Mouse (Mus musculus) c-Kit-positive CD71-positive TER-119-positive erythroid progenitor cells, embryonic 14.5 days (primary cell): Measurements from ENCODE around the gene Akap2.

Experiments used
- DNase-seq: peaks from one replicate; pipeline ENCODE4 v3.0.0-alpha.2; 2013; ENCODE audit warnings: low spot score

Akap2 gene

DNA sequence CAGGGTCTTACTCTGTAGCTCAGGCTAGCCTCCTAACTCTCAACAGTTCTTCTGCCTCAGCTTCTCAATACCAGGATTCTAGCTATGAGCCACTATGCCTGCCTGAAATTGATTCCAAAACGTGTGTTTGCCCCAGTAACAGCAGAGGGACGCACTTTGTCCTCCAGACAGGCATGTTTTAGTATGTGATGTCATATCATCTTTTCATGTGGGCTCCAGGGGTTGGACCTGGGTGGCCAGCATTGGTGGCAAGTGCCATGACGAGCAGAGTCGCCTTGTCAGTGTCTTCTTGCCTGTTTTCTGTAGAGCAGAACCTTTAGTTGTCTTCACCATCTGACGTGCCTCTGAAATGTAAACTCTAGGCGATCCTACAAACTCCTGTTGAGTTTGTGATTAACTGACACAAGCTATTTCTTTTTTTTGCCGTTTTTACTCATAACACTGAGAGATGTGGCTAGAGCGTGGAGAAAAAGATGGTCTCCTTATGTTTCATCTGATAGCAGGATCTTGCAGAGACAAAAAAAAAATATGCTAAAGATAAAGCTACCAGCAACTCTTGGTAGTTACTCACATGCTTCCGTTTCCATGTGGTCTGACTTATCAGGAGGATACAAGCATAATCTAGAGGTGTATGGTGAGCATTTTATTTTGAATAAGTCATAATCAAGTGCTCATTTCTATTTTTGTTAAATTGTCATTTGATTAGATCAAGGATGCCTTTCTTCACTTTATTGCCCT, 80.3 kb downstream of the Akap2 start:
- DNase-seq: no peak

DNA sequence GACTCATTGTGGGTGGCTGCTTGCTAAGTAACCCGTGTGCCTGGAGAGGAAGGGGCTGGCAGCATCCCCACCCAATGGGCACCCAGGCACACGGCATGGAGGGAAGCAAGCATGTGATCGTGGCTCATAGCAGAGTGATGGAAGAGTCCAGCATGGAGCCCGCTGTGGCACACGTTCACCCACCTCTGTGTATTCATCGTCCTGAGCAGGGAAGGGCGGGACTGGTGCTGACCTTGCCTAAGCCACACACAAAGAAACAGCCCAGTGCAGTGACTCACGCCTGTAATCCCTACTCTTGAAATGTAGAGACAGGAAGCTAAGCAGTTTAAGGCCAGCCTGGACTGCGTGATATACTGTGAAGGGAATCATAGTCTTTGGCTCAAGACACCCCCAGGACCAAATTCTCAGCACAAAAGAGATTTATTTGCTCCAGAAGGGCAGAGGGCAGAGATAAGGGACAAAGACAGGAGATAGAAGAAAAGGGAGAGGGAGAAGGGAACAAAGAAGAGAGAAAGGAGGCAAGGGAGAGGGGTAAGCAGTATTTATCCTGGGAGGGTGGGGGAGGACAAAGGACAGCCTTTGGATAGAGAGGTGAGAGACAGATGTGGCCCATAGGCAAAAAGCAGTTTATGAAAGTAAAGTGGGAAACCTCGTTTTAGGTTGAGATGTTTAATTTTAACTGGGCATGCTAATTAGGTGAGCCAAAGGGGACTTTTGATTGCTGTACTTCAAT, 81.0 kb downstream of the Akap2 start:
- peak; percentile 51 for DNase-seq

DNA sequence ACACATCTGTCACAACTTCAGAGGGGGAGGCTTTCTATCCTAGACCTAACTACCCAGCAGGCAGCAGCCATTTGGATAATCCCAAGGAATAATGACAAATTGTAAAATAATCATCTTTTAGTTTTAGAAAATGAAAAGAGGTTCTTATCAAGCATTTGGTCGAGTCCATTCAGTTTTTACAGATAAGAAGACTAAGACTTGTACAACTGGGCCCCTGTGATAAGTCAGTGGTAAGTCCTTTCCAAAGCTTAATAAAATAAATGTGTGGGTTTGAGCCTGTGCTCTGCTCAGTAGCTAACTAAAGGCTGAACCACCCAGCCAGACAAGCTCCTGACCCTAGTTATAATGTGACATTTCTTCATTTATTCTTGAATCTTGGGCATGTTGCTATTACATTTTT, 81.8 kb downstream of the Akap2 start:
- DNase-seq: peak; percentile 51

DNA sequence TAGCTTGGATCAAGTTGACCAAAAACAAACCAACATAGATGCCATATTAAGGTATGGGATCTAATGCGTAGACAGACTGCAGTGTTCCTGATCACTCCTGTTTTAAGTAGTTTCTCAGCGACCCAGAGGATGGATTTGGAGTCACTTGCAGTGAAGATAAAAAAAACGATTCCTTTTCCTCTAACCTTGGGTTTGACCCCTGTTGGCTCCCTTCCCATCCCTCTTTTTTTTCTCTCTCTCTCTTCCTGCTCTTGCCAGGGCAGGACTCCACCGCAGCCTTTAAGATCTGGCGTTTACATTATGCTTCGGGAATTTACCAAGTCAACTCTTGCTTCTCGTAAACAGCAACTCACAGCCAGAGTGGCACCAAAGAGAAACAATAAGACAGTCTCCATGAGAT, 83.8 kb downstream of the Akap2 start:
- no peak for DNase-seq

DNA sequence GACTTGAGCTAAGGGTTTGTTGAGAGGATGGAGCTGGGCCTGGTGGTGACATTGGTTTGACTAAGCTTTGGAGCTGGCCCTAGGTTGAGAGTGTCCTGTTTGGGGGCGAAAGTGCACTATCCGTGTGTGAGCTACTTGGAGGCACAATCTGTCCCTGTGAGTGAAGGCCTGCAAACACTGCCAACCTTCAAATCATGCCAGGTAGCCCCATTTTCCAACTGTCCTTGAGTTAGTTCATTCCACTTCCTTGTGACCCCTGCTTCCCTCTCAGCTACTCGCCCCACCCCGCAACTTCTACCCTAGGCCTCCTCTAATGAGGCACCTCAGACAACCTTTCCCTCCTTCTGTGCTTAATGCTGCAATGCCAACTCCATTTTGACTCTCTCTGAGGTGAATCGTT, 84.5 kb downstream of the Akap2 start:
- DNase-seq: no peak

DNA sequence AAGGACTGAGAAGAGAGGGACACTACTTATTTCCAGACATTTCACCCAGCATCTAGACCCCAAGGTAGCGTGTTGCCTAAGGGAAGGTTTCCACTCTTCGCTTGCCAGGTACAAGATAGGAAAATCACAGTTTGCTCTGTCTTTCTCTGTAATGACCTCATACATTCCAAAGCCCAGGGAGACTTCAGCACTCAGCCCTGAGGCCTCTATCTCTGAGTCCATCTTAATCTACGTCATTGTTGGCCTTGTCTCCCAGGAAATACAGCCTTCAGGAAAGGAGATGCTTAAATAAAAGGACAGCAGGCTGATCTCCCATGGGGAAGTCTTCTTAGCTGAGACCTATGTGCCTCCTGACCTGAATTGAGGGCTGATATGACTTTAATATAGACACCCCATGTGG, 85.0 kb downstream of the Akap2 start:
- DNase-seq: no peak

DNA sequence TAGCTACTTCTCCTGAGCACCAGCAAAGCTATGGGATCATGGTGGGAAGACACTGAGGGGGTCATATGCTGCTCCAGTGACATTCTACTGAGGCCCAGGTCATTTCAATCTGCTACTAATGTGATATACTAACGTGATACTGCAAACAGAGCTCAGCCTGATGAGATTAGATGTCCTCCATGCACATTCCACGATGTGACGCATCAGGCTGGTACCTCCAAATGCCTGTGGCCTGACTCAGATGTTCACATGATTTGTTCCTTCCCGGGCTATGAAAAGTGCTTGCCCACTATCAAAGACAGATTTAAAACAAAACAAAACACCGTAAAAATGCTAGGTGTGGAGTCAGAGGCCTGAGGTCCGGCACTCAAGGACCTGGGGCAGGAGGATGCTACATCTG, 87.4 kb downstream of the Akap2 start:
- DNase-seq: no peak

DNA sequence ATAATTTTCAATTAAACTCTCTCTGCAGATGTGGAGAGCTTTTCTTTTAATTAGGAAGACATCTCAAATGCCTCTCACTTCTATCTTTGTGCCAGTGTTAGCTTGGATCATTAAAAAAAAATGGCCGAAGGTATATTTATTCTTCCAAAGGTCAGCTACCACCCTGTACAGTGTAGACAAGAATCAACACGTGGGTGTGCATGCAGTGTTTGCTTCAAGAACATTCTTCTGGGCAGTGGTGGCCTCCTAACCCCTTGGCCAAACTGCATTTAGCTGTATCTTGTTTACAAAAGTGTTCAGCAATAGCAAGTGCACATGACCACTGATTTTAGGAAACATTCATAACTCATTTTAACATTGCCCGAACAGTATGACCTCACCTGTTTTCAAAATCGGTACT, 92.0 kb downstream of the Akap2 start:
- DNase-seq: no peak

DNA sequence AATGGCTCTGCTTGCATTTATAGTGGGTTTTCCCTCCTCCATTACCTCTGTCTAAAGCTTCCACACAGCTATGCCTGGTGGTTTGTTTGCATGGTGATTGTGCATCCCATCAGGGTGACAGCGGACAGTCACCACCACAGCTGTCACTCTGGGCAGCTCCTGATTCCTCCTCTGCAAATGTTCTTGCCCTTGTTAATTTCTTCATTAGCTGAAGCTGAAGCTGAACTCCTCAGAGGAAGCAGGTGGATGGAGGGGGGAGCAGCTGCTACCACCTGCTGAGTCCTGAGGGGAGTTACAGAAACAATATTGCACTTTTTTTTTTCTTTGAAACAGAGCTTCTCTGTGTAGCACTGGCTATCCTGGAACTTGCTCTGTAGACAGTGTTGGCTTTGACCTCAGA, 94.6 kb downstream of the Akap2 start:
- DNase-seq: no peak

DNA sequence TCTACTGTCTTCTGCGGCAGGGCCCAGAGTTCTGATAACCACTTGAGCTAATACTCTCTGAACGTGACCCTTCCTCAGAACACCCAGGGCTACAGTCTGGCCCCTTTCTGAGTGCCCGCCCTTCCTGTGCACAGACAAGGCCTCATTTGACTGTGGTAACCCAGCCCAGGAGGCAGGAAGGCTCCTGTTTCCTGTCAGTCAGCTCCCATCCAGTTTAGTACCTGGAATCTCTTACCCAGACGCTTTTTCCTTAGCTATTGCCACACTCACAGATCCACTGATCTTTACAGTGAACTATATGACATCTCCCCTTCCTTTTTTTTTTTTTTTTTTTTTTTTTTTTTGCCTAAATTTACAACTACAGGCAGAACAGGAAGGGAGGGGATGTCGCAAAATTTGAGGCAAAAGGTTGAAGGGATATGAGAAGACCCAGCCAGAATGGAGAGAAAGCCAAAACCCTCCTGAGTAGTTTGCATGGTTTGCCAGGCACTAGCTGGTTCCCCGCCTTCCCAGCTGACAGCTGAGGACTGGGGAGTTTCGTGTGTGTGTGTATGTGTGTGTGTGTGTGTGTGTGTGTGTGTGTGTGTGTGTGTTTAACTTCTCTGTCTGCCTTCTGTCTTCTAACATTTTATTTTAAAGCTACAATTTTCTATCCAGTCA, 95.6 kb downstream of the Akap2 start:
- no peak for DNase-seq

DNA sequence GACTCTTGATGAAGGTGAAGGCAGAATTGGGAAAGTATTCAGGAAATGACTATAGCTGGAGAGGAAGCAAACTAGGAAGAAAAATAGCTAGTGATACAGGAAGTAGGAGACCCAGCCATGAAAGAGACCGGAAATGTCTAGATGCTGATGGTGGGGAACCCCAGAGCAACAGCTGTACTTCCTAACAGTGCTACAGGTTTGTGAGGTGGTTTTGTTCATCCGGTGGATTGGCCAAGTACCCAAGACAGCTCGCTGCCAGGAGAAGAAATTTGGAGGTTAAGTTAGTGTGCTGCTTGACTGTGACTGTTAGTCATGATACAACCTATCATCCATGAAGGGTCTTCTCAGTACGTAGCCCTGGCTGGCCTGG, 96.1 kb downstream of the Akap2 start:
- no peak for DNase-seq

DNA sequence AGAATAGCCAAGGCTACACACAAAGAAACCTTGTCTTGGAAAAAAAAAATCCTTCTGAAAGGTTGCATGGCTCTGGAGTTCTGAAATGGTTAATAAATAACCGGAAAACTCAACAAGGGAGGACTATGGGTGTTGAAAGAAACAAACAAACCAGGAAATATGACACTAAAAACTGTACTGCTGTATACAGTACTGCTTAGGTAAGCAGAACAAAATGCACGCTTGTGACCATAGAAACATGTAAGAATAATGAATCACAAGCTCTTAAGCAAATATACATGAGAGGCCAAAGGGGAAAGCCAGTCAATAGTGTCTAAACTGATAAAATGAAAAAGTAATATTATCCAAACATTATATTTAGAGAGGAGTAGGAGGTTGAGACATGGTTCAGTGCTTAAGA, 97.9 kb downstream of the Akap2 start:
- no peak for DNase-seq

DNA sequence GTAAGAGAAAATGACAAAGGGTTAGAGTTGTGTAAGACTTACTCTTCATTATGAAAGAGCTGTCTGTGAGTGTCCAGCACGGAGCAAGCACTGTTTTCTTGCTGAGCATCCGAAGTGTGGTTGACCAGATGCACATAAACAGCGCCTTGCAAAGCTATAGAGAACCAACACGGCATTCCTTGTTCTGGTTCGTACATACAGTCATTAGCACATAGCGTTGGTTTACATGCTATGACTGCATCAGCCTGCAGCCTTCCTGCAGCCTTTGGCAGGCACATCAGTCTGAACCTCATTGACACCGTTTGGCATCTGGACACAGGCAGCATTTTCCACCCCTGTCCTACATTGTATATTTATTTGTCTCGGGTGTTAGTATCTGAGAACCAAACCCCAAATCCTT, 98.7 kb downstream of the Akap2 start:
- no peak for DNase-seq

DNA sequence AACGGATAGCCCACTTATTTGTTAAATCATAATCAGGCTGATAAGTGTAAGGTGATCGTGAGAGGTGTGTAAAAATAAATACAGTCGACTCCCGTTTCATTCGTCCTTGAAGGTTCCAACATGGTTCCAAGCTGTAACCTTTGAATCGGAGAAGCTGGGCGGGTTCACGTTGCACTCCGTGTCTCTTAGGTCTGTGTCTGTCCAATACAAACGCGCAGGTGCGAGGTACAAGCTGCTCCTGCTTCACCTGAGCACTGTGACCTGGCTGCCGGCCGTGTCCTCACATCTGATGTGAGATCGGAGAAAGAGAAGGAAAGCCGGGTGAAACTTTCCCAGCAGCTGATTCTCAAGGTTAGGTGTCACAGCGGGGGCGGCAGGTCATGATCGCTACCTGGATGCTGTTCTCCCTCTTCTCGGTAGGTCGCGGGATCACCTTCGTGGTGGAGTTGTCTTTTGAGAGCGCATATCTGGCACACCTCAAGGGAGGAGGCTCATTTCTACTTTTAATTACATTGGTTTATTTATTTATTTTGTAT, 103.5 kb downstream of the Akap2 start:
- DNase-seq: no peak

DNA sequence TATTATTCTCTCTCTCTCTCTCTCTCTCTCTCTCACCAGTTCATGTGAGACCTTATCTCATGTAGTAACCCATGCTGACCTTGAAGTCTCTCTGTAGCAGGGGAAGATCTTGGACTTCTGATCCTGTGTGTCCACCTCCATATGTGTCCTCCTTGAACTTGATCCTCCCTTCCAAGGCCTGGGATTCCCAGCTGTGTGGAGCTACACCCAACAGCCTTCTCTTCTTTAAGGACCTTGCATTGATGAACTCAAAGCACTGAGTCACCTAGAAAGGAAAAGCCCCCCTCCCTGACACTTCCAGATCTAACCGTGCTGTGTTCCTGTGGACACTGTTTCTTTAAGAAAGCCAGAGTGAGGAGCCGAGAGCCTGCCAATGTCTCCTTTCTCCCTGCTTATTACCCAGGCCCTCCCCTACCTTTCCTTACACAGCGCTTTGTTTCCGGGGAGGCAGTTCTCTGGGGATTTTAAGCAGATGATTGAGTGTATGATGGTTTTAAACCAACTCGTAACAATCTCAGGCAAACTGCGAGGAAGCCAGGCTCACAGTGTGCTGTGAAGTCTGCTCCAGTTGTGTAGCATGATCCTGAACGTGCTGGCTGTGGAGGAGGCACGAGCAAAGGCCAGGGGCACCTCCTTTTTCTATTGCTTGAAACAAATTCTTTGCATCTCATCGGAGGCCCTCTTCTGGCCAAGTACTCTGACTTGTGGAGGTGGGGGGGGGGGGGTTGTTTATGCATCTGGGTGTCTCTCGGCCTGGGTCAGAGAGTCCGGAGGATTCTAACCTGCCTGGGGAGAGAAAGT, 104.3 kb downstream of the Akap2 start:
- no peak for DNase-seq

DNA sequence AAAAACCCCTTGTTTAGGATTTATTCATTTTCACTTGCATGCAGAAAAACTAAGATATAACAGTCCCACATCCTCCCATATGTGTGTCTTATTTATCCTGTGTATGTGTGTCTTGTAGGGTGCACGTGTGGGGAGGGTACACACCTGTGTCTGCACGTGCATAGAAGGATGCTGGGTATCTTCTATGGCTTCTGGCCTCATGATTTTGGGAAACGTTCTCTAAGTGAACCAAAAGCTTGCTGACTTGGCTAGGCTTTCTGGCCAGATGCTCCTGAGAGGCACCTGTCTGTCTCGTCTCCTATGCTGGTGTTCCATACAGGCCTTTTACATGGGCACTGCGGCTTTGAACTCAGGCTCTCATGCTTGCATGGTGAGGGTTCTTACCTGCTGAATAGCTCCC, 105.2 kb downstream of the Akap2 start:
- DNase-seq: no peak

DNA sequence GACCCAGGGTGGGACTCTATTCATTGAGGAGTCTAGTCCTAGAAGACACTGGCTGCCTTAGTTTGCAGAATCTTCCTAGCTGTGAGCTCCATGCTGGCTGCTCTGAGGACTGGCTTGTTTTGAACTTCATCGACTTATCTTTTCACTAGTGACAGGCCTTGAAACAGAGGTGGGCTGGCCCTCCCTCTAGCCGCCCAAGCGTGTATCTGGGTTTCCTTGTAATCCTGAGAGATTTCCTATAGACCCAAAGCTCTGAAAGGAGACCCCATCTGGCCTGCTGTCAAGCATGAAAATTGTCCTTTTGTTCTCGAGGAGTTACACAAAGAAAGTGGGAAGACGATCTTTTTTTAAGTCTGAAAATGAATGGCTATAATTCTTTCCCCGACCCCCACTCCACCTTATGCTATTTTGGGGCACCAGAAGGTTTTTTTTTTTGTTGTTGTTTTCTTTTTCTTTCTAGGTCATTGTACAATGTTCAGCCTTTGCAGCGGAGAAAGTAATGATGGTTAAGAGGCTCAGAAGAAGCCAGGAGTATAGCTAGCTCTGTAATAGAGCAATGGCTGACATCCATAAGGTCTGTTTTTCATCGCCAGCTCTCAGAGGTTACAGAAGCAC, 107.3 kb downstream of the Akap2 start:
- DNase-seq: no peak

DNA sequence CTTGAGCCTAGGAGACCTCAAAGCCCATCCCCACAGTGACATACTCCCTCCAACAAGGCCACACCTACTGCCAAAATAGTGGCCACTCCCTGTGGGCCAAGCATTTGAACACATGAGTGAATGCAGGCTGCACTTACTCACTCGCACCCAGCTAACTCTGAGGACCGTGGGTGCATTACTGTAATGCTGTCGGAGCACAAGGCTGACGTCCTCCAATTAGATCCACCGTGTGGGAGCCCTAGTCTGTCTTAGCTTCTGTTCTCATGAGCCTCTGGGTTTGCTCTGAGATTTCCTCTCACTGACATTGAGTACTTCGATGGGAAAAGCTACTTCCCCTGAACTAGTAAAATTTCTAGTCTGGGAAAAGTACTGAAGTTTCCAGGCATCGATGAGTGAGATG, 108.8 kb downstream of the Akap2 start:
- DNase-seq: no peak

DNA sequence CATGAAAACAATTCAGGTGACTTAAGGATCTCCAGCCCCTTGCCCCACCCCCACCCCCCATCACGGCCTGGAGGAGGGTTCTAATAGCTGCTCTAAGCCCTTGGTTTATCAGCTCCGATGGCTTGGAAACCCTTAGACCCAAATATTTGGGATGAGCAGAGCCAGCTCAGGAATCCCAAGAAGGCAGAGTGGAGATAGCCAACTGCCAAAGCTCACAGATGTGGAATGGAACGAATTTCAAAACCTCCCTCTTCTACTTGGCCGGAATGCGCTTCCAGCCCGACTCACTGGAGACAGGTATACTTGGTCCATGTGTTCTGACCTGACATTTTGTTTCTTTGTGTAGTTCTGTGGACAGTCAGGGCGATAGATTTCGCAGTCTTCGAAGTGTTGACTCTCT, 111.7 kb downstream of the Akap2 start:
- DNase-seq: no peak

DNA sequence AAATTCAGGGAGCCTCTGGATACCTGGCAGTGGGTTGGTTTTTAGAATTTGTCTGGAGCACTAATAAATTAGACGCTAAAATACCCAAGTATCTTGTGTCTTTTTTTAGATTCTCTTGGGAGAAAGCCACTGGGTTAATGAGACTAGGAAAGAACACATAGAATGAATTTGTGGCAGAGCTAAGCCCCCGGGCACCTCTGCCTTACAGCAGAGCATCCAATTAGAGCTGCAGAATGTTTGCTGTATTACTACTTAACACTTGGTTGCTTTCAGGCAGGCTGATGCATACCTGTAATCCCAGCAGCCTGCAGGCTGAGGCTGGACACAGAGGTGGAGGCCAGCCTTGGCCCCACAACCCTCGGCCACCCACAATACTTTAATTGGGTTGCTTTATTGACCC, 112.3 kb downstream of the Akap2 start:
- DNase-seq: no peak

DNA sequence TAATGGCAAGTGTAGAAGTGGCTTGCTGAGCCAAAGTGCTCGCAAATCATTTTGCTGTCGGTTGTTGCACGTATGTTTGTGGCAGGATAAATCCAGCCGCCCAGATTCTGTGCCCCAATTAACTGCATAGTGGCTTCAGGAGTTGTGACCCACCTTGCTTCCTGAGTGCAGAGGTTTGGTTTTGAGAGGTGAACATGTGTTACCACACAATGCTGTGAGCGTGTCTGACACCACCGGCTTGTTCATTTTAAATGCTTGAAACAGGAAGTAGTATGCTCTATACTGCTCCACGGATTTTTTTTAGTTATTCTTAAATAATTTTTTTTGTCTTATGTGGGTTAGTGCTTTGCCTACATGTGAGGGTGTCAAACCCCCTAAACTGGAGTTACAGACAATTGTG, 114.9 kb downstream of the Akap2 start:
- DNase-seq: no peak

DNA sequence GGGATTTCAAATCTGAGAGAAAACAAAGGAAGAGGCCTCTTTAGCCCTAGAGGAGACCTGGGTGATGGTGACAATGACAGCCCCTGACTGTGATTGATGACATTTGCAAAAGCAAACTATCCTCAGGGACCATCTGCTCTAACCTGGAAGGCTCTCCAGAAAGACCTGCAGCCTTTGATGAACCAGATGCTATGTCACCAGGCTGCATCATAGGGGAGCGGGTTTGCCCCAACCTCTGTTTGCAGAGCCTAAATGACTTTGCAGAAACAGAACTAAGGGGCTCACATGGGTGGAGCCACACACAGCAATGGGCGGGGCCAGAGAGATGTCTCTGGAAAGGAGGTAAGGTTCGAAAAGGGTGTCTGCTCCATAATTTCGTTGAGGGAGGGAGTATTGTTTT, 115.6 kb downstream of the Akap2 start:
- no peak for DNase-seq
